Mouse (Mus musculus): ENCODE data around the gene Pus10. TPM values are rescaled to one million over a fixed set of nuclear protein-coding genes. Genes with fewer than 3 reads are reported as not detected.
"Not testable (repeated sequence)": the region's sequence is repeated elsewhere in the genome, so short reads cannot be mapped to it uniquely, and the experiment has no call there.

Gene Pus10
- total and polyA plus RNA-seq, 3 experiments = 43.4 to 416 (median 52.5) TPM

DNA sequence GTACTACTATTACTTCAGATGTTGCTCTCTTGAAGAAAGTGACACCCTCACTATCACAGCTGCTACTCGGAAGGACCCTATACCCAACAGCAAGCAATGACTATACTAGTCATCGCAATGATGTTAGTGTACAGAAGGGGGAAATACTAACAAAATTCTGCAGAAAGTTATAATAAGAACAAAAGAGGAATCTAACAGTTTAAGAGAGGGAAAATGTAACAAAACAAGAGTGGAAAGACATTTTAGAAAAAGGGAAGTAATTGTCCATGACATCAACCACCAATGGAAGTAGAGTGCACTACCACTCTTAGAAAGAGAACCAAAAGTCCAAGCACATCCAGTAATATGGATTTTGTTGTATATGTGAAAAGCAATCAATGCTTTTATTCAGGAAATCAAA, 97.2 kb downstream of the Pus10 start:
- Histone ChIP-seq H3K4me1 (ENCODE audit: control insufficient read depth in 1 of 2, insufficient read depth in 2 of 2, low read length in 2 of 2) (peaks cover 0 to 5% of the 10 kb centered on the region in 2 experiments; a peak in 1 of 4 replicates), H3K27ac (ENCODE audit: control insufficient read depth, low read depth, low read length) (no peak overlapping the region), H3K4me3 (ENCODE audit: control insufficient read depth in 1 of 2, insufficient read depth in 1 of 2, low read depth in 2 of 2, low read length in 2 of 2) (no peak overlapping the region), H3K36me3 (ENCODE audit: control insufficient read depth in 1 of 2, insufficient read depth in 2 of 2, low read length in 2 of 2) (peaks cover 0 to 8% of the 10 kb centered on the region in 2 experiments; a peak in 2 of 4 replicates), H3K9ac (ENCODE audit: control insufficient read depth, low read depth, low read length, poor library complexity, severe bottlenecking) (no peak overlapping the region), H3K27me3 (ENCODE audit: control insufficient read depth in 1 of 2, insufficient read depth in 2 of 2, low read length in 2 of 2) (no peaks in the 10 kb centered on the region), H3K79me2 (ENCODE audit: control insufficient read depth, insufficient read depth, low read length, poor library complexity) (no peaks in the 10 kb centered on the region), H3K9me3 (replicated peaks; ENCODE audit: insufficient read depth, low read length) (no peaks in the 10 kb centered on the region)
- TF ChIP-seq E2F4 (IDR thresholded peaks at IDR 0.05; ENCODE audit: borderline replicate concordance, low read depth, low read length) (no peak), ZNF384 (IDR thresholded peaks at IDR 0.05; ENCODE audit: low read depth, low read length) (no peak), RAD21 (IDR thresholded peaks at IDR 0.05; ENCODE audit: low read depth, low read length) (no peak)
- DNase-seq (ENCODE audit: low read depth, low spot score) = peak; percentile 38

DNA sequence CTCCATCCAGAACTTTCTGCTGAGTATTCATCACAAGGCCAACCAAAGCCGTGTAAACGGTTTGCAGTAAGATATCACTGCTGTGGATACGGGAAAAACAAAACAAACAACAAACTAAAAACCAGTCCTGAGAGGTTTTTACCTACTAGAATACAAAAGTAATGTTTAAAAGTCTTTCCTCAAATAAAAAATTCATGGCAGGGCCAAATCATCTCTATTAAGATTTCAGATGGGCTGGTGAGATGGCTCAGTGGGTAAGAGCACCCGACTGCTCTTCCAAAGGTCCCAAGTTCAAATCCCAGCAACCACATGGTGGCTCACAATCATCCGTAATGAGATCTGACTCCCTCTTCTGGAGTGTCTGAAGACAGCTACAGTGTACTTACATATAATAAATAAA, 101.9 kb downstream of the Pus10 start:
- not testable (repeated sequence) for DNase-seq (ENCODE audit: low read depth, low spot score); H3K9ac ChIP-seq (ENCODE audit: control insufficient read depth, low read depth, low read length, poor library complexity, severe bottlenecking); H3K9me3 ChIP-seq (replicated peaks; ENCODE audit: insufficient read depth, low read length); H3K79me2 ChIP-seq (ENCODE audit: control insufficient read depth, insufficient read depth, low read length, poor library complexity); H3K4me3 ChIP-seq (ENCODE audit: control insufficient read depth in 1 of 2, insufficient read depth in 1 of 2, low read depth in 2 of 2, low read length in 2 of 2); H3K27ac ChIP-seq (ENCODE audit: control insufficient read depth, low read depth, low read length); H3K27me3 ChIP-seq (ENCODE audit: control insufficient read depth in 1 of 2, insufficient read depth in 2 of 2, low read length in 2 of 2)
- Histone ChIP-seq H3K36me3 (ENCODE audit: control insufficient read depth in 1 of 2, insufficient read depth in 2 of 2, low read length in 2 of 2) (peaks cover 0 to 16% of the 10 kb centered on the region in 2 experiments; a peak in 2 of 4 replicates), H3K4me1 (ENCODE audit: control insufficient read depth in 1 of 2, insufficient read depth in 2 of 2, low read length in 2 of 2) (peaks cover 11 to 16% of the 10 kb centered on the region in 2 experiments)
- peak; percentile 73 for TF ChIP-seq TBP (IDR thresholded peaks at IDR 0.05; ENCODE audit: low read depth, low read length)

GRCm38 (mm10) chr11:23767928-23768327, 102.5 kb downstream of the Pus10 start:
- H3K9ac ChIP-seq (ENCODE audit: control insufficient read depth, low read depth, low read length, poor library complexity, severe bottlenecking) = peak overlapping the region; percentile 20; the same call in 1 of the 2 replicates
- H3K9me3 ChIP-seq (replicated peaks; ENCODE audit: insufficient read depth, low read length) = no peaks in the 10 kb centered on the region
- no peak overlapping the region for H3K27ac ChIP-seq (ENCODE audit: control insufficient read depth, low read depth, low read length)

More at GRCm38 (mm10) chr11:23767928-23768327, 102.5 kb downstream of the Pus10 start:
- H3K4me3 ChIP-seq (ENCODE audit: control insufficient read depth in 1 of 2, insufficient read depth in 1 of 2, low read depth in 2 of 2, low read length in 2 of 2) = peak overlapping the region in 1 of 2 experiments; percentile 56; a peak in 1 of 4 replicates
- no peaks in the 10 kb centered on the region for H3K27me3 ChIP-seq (ENCODE audit: control insufficient read depth in 1 of 2, insufficient read depth in 2 of 2, low read length in 2 of 2)
- DNase-seq (ENCODE audit: low read depth, low spot score) = peak; percentile 79
- peaks cover 1% of the 10 kb centered on the region; the same call in 1 of the 2 replicates for H3K79me2 ChIP-seq (ENCODE audit: control insufficient read depth, insufficient read depth, low read length, poor library complexity)
- TF ChIP-seq ZMIZ1 (IDR thresholded peaks at IDR 0.05; ENCODE audit: low read depth, low read length) (no peak), ELF1 (IDR thresholded peaks at IDR 0.05; ENCODE audit: low read depth, low read length) (peak; percentile 53; the same call in 1 of the 2 replicates), E2F4 (IDR thresholded peaks at IDR 0.05; ENCODE audit: borderline replicate concordance, low read depth, low read length) (no peak), POLR2AphosphoS2 (IDR thresholded peaks at IDR 0.05; ENCODE audit: low read length) (no peak), NELFE (IDR thresholded peaks at IDR 0.05; ENCODE audit: low read depth, low read length) (no peak), SIN3A (IDR thresholded peaks at IDR 0.05; ENCODE audit: low read length) (peak; percentile 76; the same call in 1 of the 2 replicates), MXI1 (IDR thresholded peaks at IDR 0.05; ENCODE audit: low read depth, low read length) (peak; percentile 63), MAZ (IDR thresholded peaks at IDR 0.05; ENCODE audit: low read depth, low read length) (no peak), GABPA (IDR thresholded peaks at IDR 0.05; ENCODE audit: low read depth, low read length) (no peak), SMC3 (IDR thresholded peaks at IDR 0.05; ENCODE audit: low read depth, low read length) (no peak), TBP (IDR thresholded peaks at IDR 0.05; ENCODE audit: low read depth, low read length) (no peak), ETS1 (IDR thresholded peaks at IDR 0.05; ENCODE audit: low read depth, low read length) (peak; percentile 99), USF1 (IDR thresholded peaks at IDR 0.05; ENCODE audit: low read depth, low read length) (no peak), RCOR1 (IDR thresholded peaks at IDR 0.05; ENCODE audit: low read depth, low read length) (peak; percentile 49; the same call in 1 of the 2 replicates), ZNF384 (IDR thresholded peaks at IDR 0.05; ENCODE audit: low read depth, low read length) (peak; percentile 62), TAL1 (IDR thresholded peaks at IDR 0.05; ENCODE audit: low read length) (peak; percentile 8; the same call in 1 of the 2 replicates), EP300 (IDR thresholded peaks at IDR 0.05; ENCODE audit: low read depth in 1 of 2, low read length in 2 of 2) (peak; percentile 65), BHLHE40 (IDR thresholded peaks at IDR 0.05; ENCODE audit: borderline replicate concordance, low read depth, low read length) (peak; percentile 47; the same call in 1 of the 2 replicates), GATA1 (IDR thresholded peaks at IDR 0.05; ENCODE audit: low read depth, low read length) (peak; percentile 55; the same call in 1 of the 2 replicates), MYC (IDR thresholded peaks at IDR 0.05; ENCODE audit: low read depth, low read length) (peak; percentile 60; the same call in 1 of the 2 replicates), JUND (IDR thresholded peaks at IDR 0.05; ENCODE audit: low read depth, low read length) (no peak), TCF12 (IDR thresholded peaks at IDR 0.05; ENCODE audit: low read depth, low read length) (no peak)
- peaks cover 0 to 14% of the 10 kb centered on the region in 2 experiments; a peak in 2 of 4 replicates for H3K36me3 ChIP-seq (ENCODE audit: control insufficient read depth in 1 of 2, insufficient read depth in 2 of 2, low read length in 2 of 2)
- peaks cover 11 to 16% of the 10 kb centered on the region in 2 experiments for H3K4me1 ChIP-seq (ENCODE audit: control insufficient read depth in 1 of 2, insufficient read depth in 2 of 2, low read length in 2 of 2)

Measured in MEL (cell line).